Comparison of ENCODE assay signal across 24 mouse cellular contexts in the genomic region with DNA sequence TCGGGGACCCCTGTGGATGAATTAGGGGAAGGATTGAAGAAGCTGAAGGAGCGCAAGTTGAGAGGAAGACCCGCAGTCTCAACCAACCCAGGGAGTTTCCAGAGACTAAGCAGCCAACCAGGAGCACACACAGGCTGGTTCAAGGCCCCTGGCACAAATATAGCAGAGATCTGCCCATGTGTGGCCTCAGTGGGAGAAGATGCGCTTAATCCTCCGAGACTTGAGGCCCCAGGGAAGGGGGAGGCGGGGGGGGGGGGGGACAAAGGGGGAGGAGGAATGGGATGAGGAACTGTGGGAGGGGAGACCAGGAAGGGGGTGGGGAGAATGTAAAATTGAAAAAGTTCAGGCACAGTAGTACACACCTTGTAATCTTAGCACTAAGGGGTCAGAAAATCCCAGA. TPM values are rescaled to one million over a fixed set of nuclear protein-coding genes. Genes with fewer than 3 reads are reported as not detected.
"Had no signal": no experiment of that assay in that cellular context is flagged by ENCODE, and none has a peak within 500 bp of the region (broad histone marks: within the 10 kb centered on the region; RNA-seq: fewer than 3 reads in every experiment).

No protein-coding gene starts in this region.

- H3K9ac ChIP-seq: liver, postnatal 0 days; lung, embryonic 15.5 days; midbrain, embryonic 13.5 days; midbrain, embryonic 15.5 days; neural tube, embryonic 12.5 days; stomach, embryonic 15.5 days had no signal

- DNase-seq: liver, postnatal 0 days; lung, adult 2 months; lung, postnatal 14 days; lung, postnatal 4 days; right cerebral cortex, postnatal 14 days; thymus, adult 2 months; thymus, postnatal 25 days; thymus, postnatal 4 days had no signal

- H3K36me3 ChIP-seq: lung, embryonic 15.5 days; midbrain, embryonic 13.5 days; midbrain, embryonic 15.5 days; neural tube, embryonic 12.5 days; stomach, embryonic 15.5 days had no signal

- H3K4me1 ChIP-seq: midbrain, embryonic 13.5 days; midbrain, embryonic 15.5 days; neural tube, embryonic 12.5 days had no signal

- H3K27me3 ChIP-seq: lung, embryonic 15.5 days; midbrain, embryonic 13.5 days; midbrain, embryonic 15.5 days; neural tube, embryonic 12.5 days; stomach, embryonic 15.5 days had no signal

- H3K9me3 ChIP-seq: lung, embryonic 15.5 days; midbrain, embryonic 13.5 days; midbrain, embryonic 15.5 days; neural tube, embryonic 12.5 days; stomach, embryonic 15.5 days had no signal

- H3K27ac ChIP-seq: lung, embryonic 15.5 days; midbrain, embryonic 13.5 days; midbrain, embryonic 15.5 days; neural tube, embryonic 12.5 days; stomach, embryonic 15.5 days; stomach, postnatal 0 days had no signal

- H3K4me3 ChIP-seq: lung, embryonic 15.5 days; megakaryocyte, embryonic 14.5 days; midbrain, embryonic 13.5 days; midbrain, embryonic 15.5 days; neural tube, embryonic 12.5 days; stomach, embryonic 15.5 days had no signal

RNA-seq across cellular contexts. Expression of a gene that starts 37.3 kb away (rescaled TPM):
- total RNA-seq: midbrain, postnatal 0 days; monocyte, adult 5-6 weeks; neutrophil, adult 5-6 weeks had no signal
- polyA plus RNA-seq: liver, postnatal 0 days; lung, adult 2 months; lung, embryonic 15.5 days; lung, postnatal 0 days; midbrain, embryonic 11.5 days; midbrain, embryonic 13.5 days; midbrain, embryonic 15.5 days; midbrain, postnatal 0 days; neural tube, embryonic 12.5 days; neural tube, embryonic 14.5 days; spleen, adult 2 months; stomach, embryonic 15.5 days; stomach, postnatal 0 days; testis, adult 2 months; thymus, adult 2 months; urinary bladder, adult 2 months had no signal
